Mouse (Mus musculus): Measurements from ENCODE around the gene Dscaml1.
"Not testable (repeated sequence)": the region's sequence is repeated elsewhere in the genome, so short reads cannot be mapped to it uniquely, and the experiment has no call there.

The Dscaml1 gene

GRCm38 (mm10) chr9:45710300-45710699, 283.9 kb downstream of the Dscaml1 start:
- peak; percentile 47 for DNase-seq

GRCm38 (mm10) chr9:45715387-45715786, 289.0 kb downstream of the Dscaml1 start:
- no peak for DNase-seq

GRCm38 (mm10) chr9:45719997-45720396, 293.6 kb downstream of the Dscaml1 start:
- DNase-seq: no peak

- DNase-seq: no peak
Measured at GRCm38 (mm10) chr9:45731851-45732250, 305.4 kb downstream of the Dscaml1 start.

GRCm38 (mm10) chr9:45733246-45733645, 306.8 kb downstream of the Dscaml1 start:
- DNase-seq: no peak

- DNase-seq: no peak
Measured at GRCm38 (mm10) chr9:45739001-45739701, 312.7 kb downstream of the Dscaml1 start.

- DNase-seq: peak; percentile 78
Measured at GRCm38 (mm10) chr9:45739702-45740583, 313.5 kb downstream of the Dscaml1 start.

GRCm38 (mm10) chr9:45740584-45740980, 314.2 kb downstream of the Dscaml1 start:
- DNase-seq: peak; percentile 40

GRCm38 (mm10) chr9:45745451-45745850, 319.0 kb downstream of the Dscaml1 start:
- no peak for DNase-seq

GRCm38 (mm10) chr9:45749917-45750316, 323.5 kb downstream of the Dscaml1 start:
- no peak for DNase-seq

- DNase-seq: peak; percentile 79
Measured at GRCm38 (mm10) chr9:45754452-45755091, 328.1 kb downstream of the Dscaml1 start.

GRCm38 (mm10) chr9:45766195-45766594, 339.8 kb downstream of the Dscaml1 start:
- peak; percentile 38 for DNase-seq

GRCm38 (mm10) chr9:45767155-45767554, 340.7 kb downstream of the Dscaml1 start:
- no peak for DNase-seq

- peak; percentile 43 for DNase-seq
Measured at GRCm38 (mm10) chr9:45768421-45768820, 342.0 kb downstream of the Dscaml1 start.

GRCm38 (mm10) chr9:45769596-45769995, 343.2 kb downstream of the Dscaml1 start:
- DNase-seq: no peak

- DNase-seq: no peak
Measured at GRCm38 (mm10) chr9:45774088-45774487, 347.7 kb downstream of the Dscaml1 start.

GRCm38 (mm10) chr9:45776176-45776575, 349.7 kb downstream of the Dscaml1 start:
- DNase-seq: not testable (repeated sequence)

- DNase-seq: no peak
Measured at GRCm38 (mm10) chr9:45779201-45779600, 352.8 kb downstream of the Dscaml1 start.

GRCm38 (mm10) chr9:45783249-45784069, 357.0 kb downstream of the Dscaml1 start:
- DNase-seq: no peak

GRCm38 (mm10) chr9:45787071-45787470, 360.6 kb downstream of the Dscaml1 start:
- no peak for DNase-seq

GRCm38 (mm10) chr9:45787547-45787946, 361.1 kb downstream of the Dscaml1 start:
- no peak for DNase-seq

- no peak for DNase-seq
Measured at GRCm38 (mm10) chr9:45788405-45788804, 362.0 kb downstream of the Dscaml1 start.

Data from kidney, postnatal 10 days (tissue).